ENCODE assay signal across 9 mouse cellular contexts in genomic region chr5:124074845-124075307, GRCm38 (mm10). TPM values are rescaled to one million over a fixed set of nuclear protein-coding genes. Genes with fewer than 3 reads are reported as not detected.
DNase-seq lines count a peak whose midpoint lies in the region; ATAC-seq and TF ChIP-seq lines count a peak whose summit lies in the region.
"Had no signal": no experiment of that assay in that cellular context is flagged by ENCODE, and none has a peak within 500 bp of the region (broad histone marks: within the 10 kb centered on the region; RNA-seq: fewer than 3 reads in every experiment).

No protein-coding gene starts in this region.

- no peak overlapping the region for H3K9ac ChIP-seq in kidney, postnatal 0 days (ENCODE audit: low read depth, low read length)
- H3K9ac ChIP-seq in stomach, embryonic 15.5 days, result no peak overlapping the region
- H3K9ac ChIP-seq in forebrain, embryonic 11.5 days (ENCODE audit: low read length), result no peak overlapping the region

- no peaks in the 10 kb centered on the region for H3K36me3 ChIP-seq in kidney, postnatal 0 days (ENCODE audit: insufficient read depth, low read length)
- H3K36me3 ChIP-seq in stomach, embryonic 15.5 days, result no peaks in the 10 kb centered on the region
- H3K36me3 ChIP-seq in forebrain, embryonic 11.5 days (ENCODE audit: control insufficient read depth, insufficient read depth, low read length), result no peaks in the 10 kb centered on the region

- H3K4me3 ChIP-seq in kidney, postnatal 0 days (replicated peaks; ENCODE audit: low read depth, low read length), result no peak overlapping the region
- H3K4me3 ChIP-seq in stomach, embryonic 15.5 days (replicated peaks), result no peak overlapping the region
- no peak overlapping the region for H3K4me3 ChIP-seq in forebrain, embryonic 11.5 days (ENCODE audit: low read depth, low read length)
- H3K4me3 ChIP-seq: layer of hippocampus, adult 2 months had no signal

- H3K27me3 ChIP-seq in kidney, postnatal 0 days (ENCODE audit: insufficient read depth, low read length), result no peaks in the 10 kb centered on the region
- H3K27me3 ChIP-seq in stomach, embryonic 15.5 days (replicated peaks), result no peaks in the 10 kb centered on the region
- no peaks in the 10 kb centered on the region for H3K27me3 ChIP-seq in forebrain, embryonic 11.5 days (ENCODE audit: control insufficient read depth, insufficient read depth, low read length)

- DNase-seq in kidney, postnatal 0 days (ENCODE audit: low spot score), result peak; percentile 65
- no peak for DNase-seq in kidney, postnatal 25 days
- DNase-seq in T-cell, adult 2 months (ENCODE audit: low spot score), result peak; percentile 82
- DNase-seq in induced T-regulatory cell, adult 2 months (ENCODE audit: low read depth), result peak; percentile 94
- DNase-seq in forebrain, embryonic 11.5 days (ENCODE audit: low spot score), result no peak
- no peak for DNase-seq in cerebellum, adult 18-20 months
- no peak for DNase-seq in frontal cortex, postnatal 14 days (ENCODE audit: low spot score in 2 of 2)

- WGBS in kidney, postnatal 0 days, result 34% methylated on average over 10 of the region's 10 CpGs
- WGBS in stomach, embryonic 15.5 days, result 20% methylated on average over 10 of the region's 10 CpGs
- WGBS in forebrain, embryonic 11.5 days, result 75% methylated on average over 10 of the region's 10 CpGs

- ATAC-seq in kidney, postnatal 0 days (replicated peaks; ENCODE audit: low FRiP score, low read depth), result no peak
- ATAC-seq in stomach, embryonic 15.5 days (ENCODE audit: insufficient read depth, low FRiP score, low read depth), result no peak
- no peak for ATAC-seq in forebrain, embryonic 11.5 days (replicated peaks; ENCODE audit: low FRiP score)

- H3K27ac ChIP-seq in kidney, postnatal 0 days, result no peak overlapping the region
- peak overlapping the region; percentile 28; the same call in 1 of the 2 replicates for H3K27ac ChIP-seq in stomach, embryonic 15.5 days
- H3K27ac ChIP-seq in forebrain, embryonic 11.5 days (ENCODE audit: low read depth, low read length), result no peak overlapping the region
- H3K27ac ChIP-seq: layer of hippocampus, adult 2 months had no signal

- H3K4me2 ChIP-seq in kidney, postnatal 0 days (ENCODE audit: low read length), result no peak overlapping the region
- no peak overlapping the region for H3K4me2 ChIP-seq in stomach, embryonic 15.5 days
- no peak overlapping the region for H3K4me2 ChIP-seq in forebrain, embryonic 11.5 days (ENCODE audit: low read depth, low read length, severe bottlenecking)

- H3K9me3 ChIP-seq in kidney, postnatal 0 days (replicated peaks; ENCODE audit: low read length), result no peaks in the 10 kb centered on the region
- no peaks in the 10 kb centered on the region for H3K9me3 ChIP-seq in stomach, embryonic 15.5 days
- H3K9me3 ChIP-seq in forebrain, embryonic 11.5 days (ENCODE audit: control insufficient read depth, low read length), result no peaks in the 10 kb centered on the region

- TF ChIP-seq CTCF in kidney, postnatal 0 days (IDR thresholded peaks at IDR 0.05; ENCODE audit: low read depth), result no peak

- H3K4me1 ChIP-seq in kidney, postnatal 0 days (replicated peaks; ENCODE audit: insufficient read depth, low read length), result peaks cover 10% of the 10 kb centered on the region; the same call in 1 of the 2 replicates
- H3K4me1 ChIP-seq in stomach, embryonic 15.5 days, result peaks cover 26% of the 10 kb centered on the region
- no peaks in the 10 kb centered on the region for H3K4me1 ChIP-seq in forebrain, embryonic 11.5 days (replicated peaks; ENCODE audit: control insufficient read depth, insufficient read depth, low read length)

RNA-seq across cellular contexts. Expression of gene Abcb9, which starts 20.7 kb away (rescaled TPM):
- polyA plus RNA-seq in kidney, postnatal 0 days (2015; fragmentation: Nextera tagmentation; extraction: Ambion mirVana), result 3.3 TPM in 2 replicates
- 3.4 TPM in 2 replicates for polyA plus RNA-seq in stomach, embryonic 15.5 days (2015; fragmentation: Nextera tagmentation; extraction: Ambion mirVana)
- 1.6 and 1.7 TPM in 2 replicates for polyA plus RNA-seq in forebrain, embryonic 11.5 days (2014; fragmentation: Nextera tagmentation; extraction: Ambion mirVana)

RNA-seq across cellular contexts. Expression of gene Ogfod2, which starts 37.2 kb away (rescaled TPM):
- polyA plus RNA-seq in kidney, postnatal 0 days (2015; fragmentation: Nextera tagmentation; extraction: Ambion mirVana), result 30.3 and 31.6 TPM in 2 replicates
- 24.2 and 25.7 TPM in 2 replicates for polyA plus RNA-seq in stomach, embryonic 15.5 days (2015; fragmentation: Nextera tagmentation; extraction: Ambion mirVana)
- 14.5 and 15.8 TPM in 2 replicates for polyA plus RNA-seq in forebrain, embryonic 11.5 days (2014; fragmentation: Nextera tagmentation; extraction: Ambion mirVana)

RNA-seq across cellular contexts. Expression of gene Arl6ip4, which starts 41.0 kb away (rescaled TPM):
- polyA plus RNA-seq in kidney, postnatal 0 days (2015; fragmentation: Nextera tagmentation; extraction: Ambion mirVana), result 103 TPM in 2 replicates
- polyA plus RNA-seq in stomach, embryonic 15.5 days (2015; fragmentation: Nextera tagmentation; extraction: Ambion mirVana), result 101 and 102 TPM in 2 replicates
- 108 and 110 TPM in 2 replicates for polyA plus RNA-seq in forebrain, embryonic 11.5 days (2014; fragmentation: Nextera tagmentation; extraction: Ambion mirVana)

RNA-seq across cellular contexts. Expression of gene Vps37b, which starts 42.8 kb away (rescaled TPM):
- polyA plus RNA-seq in kidney, postnatal 0 days (2015; fragmentation: Nextera tagmentation; extraction: Ambion mirVana), result 30.7 and 31.7 TPM in 2 replicates
- polyA plus RNA-seq in stomach, embryonic 15.5 days (2015; fragmentation: Nextera tagmentation; extraction: Ambion mirVana), result 36.2 and 37.1 TPM in 2 replicates
- 60.2 and 61.4 TPM in 2 replicates for polyA plus RNA-seq in forebrain, embryonic 11.5 days (2014; fragmentation: Nextera tagmentation; extraction: Ambion mirVana)

Comparison
In these comparisons a context has a peak if more than half of its experiments do, and no peak if none do; other contexts are left out.
1. DNase-seq: peak in kidney, postnatal 0 days (single experiment), T-cell, adult 2 months (single experiment) and induced T-regulatory cell, adult 2 months (single experiment); none in kidney, postnatal 25 days (0 of 2), forebrain, embryonic 11.5 days (single experiment), cerebellum, adult 18-20 months (0 of 2) and frontal cortex, postnatal 14 days (0 of 2).